Mouse (Mus musculus): ENCODE measurements around the gene Slc10a4.

Slc10a4 gene

GRCm38 (mm10) chr5:73014745-73015144 lies 8.1 kb downstream of the Slc10a4 start:
- no peak for DNase-seq (ENCODE audit: low spot score)

DNA sequence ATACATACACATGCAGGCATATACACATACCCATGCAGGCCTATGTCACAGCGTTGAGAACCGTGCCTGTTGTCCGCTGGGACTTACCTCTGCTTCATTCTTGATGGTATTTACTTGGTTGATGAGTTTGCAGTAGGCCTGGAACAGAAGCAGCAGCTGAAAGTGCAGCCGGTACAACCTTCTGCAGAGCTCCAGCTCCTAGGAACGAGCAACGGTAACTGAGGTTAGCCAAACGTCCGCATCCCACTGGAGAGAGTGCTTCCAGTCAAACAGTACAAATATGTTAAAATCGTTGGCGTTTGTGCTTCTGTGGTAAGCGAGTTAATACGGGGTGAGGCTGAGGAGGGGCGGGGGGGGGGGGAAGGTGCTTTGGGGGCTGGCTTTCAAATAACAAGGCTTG lies 17.1 kb downstream of the Slc10a4 start:
- no peak for DNase-seq (ENCODE audit: low spot score)

DNA sequence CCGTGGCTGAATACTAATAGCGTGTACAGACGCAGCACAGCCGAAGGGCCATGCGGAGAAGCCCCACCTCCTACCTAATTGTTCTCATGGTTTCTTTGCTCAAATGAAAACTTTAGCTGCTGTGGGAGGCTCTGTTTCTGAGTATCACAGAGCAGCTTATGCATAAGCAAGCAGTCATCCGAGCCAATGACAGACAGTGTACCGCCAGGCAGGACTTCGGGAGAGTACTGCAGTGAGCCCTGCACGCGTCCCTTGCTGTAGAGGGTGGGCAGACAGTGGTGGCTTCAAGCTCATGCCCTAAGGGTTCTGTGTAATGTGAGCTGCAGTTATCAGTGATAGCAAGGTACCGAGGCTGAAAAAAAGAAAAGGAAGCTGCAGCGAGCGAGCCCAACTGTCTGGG lies 22.0 kb downstream of the Slc10a4 start:
- DNase-seq (ENCODE audit: low spot score) = no peak

DNA sequence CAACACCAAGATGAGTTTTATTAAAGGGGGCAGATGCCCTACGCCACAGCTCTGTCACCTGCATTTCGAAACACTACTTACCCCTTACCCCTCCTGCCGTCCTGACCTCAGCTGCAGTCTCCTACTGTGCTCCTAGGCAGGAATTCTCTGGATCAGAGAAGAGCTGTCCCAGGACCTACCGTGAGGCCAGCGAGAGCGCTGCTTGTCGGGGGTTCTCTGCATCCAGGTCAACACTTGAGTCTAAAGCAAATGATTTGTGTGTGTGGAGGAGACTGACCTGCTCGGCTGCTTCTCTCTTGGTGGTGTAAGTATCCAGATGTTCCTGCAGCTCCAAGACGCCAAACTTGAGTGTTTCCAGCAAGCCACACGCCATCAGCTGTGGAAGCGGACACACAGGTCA lies 25.8 kb downstream of the Slc10a4 start:
- no peak for DNase-seq (ENCODE audit: low spot score)

GRCm38 (mm10) chr5:73044055-73044454 lies 37.4 kb downstream of the Slc10a4 start:
- no peak for DNase-seq (ENCODE audit: low spot score)

DNA sequence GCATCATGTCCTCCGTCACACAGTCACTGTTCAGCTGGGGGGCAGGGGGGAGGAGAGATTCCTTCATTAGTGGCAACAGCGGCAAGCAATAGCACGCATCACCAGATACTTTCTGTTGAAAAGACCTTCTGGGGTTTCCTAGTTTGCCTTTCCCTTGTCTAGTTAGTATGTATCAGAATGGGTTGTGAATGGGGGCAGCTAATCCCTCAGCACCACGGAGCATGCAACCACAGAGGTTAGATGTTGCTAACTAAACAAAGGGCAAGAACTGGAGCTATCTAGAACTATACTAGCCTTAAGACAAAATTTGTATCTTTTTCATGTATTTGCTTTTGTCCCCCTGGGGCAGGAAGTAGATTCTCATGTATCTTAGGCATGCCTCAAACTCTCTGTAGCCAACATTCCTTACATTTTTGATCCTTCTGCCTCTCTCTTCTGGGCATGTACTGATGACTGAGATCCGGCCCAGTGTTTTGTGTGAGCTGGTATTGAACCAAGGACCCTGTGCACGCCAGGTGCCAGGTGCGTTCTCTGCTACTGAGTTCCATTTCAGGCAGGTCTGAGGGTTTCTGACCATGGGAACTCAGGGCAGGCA lies 41.1 kb downstream of the Slc10a4 start:
- no peak for DNase-seq (ENCODE audit: low spot score)

- no peak for DNase-seq (ENCODE audit: low spot score)
These were observed 47.2 kb downstream of the Slc10a4 start for GRCm38 (mm10) chr5:73053933-73054332.

DNA sequence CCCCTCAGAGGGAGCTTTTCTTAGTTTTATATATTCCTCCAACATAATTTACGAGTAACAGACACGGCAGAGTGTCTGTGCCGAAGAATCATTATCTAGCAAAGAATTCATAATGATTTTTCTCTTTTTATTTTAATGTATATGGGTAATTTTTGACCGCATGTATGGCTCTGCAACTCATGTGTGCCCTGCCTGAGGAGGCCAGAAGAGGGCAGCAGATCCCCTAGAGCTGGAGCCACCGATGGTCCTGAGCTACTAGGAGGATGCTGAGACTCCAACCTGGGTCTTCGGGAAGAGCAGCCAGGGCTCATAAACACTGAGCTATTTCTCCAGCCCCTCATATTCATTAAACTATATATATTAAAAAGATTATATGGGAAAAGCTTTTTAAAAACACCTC lies 49.8 kb downstream of the Slc10a4 start:
- DNase-seq (ENCODE audit: low spot score) = no peak

- no peak for DNase-seq (ENCODE audit: low spot score)
These were observed 50.3 kb downstream of the Slc10a4 start for GRCm38 (mm10) chr5:73056937-73057336.

DNA sequence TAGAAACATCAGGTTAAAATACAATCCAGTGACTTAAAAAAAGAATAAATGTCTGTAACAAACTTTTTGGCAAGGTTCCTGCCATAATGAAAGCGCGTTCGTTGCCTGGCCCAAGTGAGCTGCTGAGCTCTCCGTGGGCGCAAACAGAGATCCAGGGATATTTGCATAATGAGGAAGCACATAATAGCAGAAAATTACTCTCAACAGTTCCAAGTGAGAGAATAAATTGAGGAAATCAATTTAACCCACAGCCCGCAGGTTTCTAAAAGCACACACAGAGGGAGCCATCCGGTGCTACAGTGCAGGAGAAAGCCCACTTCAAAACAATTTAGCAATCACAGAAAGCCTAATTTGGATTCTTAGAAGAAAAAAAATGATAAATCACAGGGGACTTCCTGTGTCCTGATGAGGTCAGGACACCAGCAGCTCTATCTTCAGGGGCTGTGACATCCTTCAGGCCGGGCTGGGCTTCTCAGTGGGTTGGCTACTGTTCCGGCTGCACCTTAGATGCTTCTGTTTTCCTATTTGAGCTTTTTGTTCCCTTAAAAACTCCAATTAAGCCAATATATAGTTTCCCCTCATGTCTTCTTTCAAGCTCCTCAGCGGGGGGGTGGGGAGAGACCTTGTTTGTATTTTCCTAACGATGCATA lies 54.9 kb downstream of the Slc10a4 start:
- no peak for DNase-seq (ENCODE audit: low spot score)
